Mouse (Mus musculus) MEL (cell line): ENCODE data around the gene Lin37. TPM values are rescaled to one million over a fixed set of nuclear protein-coding genes. Genes with fewer than 3 reads are reported as not detected.

Experiments
- DNase-seq: peaks from one replicate; pipeline ENCODE4 v3.0.0; 2011; ENCODE audit warnings: low read depth, low spot score
- H3K27ac ChIP-seq: 2 replicates; pipeline ENCODE4 v1.5.1; 2012; ENCODE audit warnings: low read depth, mild to moderate bottlenecking, control low read depth, low read length, moderate library complexity; ENCODE audit not compliant: control insufficient read depth
- H3K27me3 ChIP-seq, 2 experiments: fragments of 150-350 bp in 1 of 2; sonication (generic) in 1 of 2; 2 replicates each; pipeline ENCODE4 v1.6.1; 2012; ENCODE audit warnings: low read length in 2 of 2, mild to moderate bottlenecking in 2 of 2, improper control_type of control experiment in 1 of 2, moderate library complexity in 1 of 2; ENCODE audit not compliant: insufficient read depth in 2 of 2, control insufficient read depth in 1 of 2
- H3K36me3 ChIP-seq, 2 experiments: 2 replicates each; pipeline ENCODE4 v1.6.1; 2012 to 2014; ENCODE audit warnings: low read length in 2 of 2, improper control_type of control experiment in 1 of 2, inconsistent platforms in 1 of 2, mild to moderate bottlenecking in 1 of 2; ENCODE audit not compliant: insufficient read depth in 2 of 2, control insufficient read depth in 1 of 2
- H3K4me1 ChIP-seq, 2 experiments: fragments of 150-350 bp in 1 of 2; sonication (generic) in 1 of 2; 2 replicates each; pipeline ENCODE4 v1.6.1; 2012; ENCODE audit warnings: low read length in 2 of 2, improper control_type of control experiment in 1 of 2, mild to moderate bottlenecking in 1 of 2; ENCODE audit not compliant: insufficient read depth in 2 of 2, control insufficient read depth in 1 of 2
- H3K4me3 ChIP-seq, 2 experiments: fragments of 150-350 bp in 1 of 2; sonication (generic) in 1 of 2; 2 replicates each; pipeline ENCODE4 v1.5.1; 2012; ENCODE audit warnings: low read depth in 2 of 2, low read length in 2 of 2, mild to moderate bottlenecking in 2 of 2, moderate library complexity in 2 of 2, control low read depth in 1 of 2, improper control_type of control experiment in 1 of 2; ENCODE audit not compliant: control insufficient read depth in 1 of 2, insufficient read depth in 1 of 2
- H3K79me2 ChIP-seq: 2 replicates; pipeline ENCODE4 v1.6.1; 2012; ENCODE audit warnings: mild to moderate bottlenecking, low read length, moderate library complexity; ENCODE audit not compliant: control insufficient read depth, poor library complexity, insufficient read depth
- H3K9ac ChIP-seq: 2 replicates; pipeline ENCODE4 v1.6.1; 2012; ENCODE audit warnings: low read depth, mild to moderate bottlenecking, control low read depth, low read length, moderate library complexity; ENCODE audit not compliant: control insufficient read depth, poor library complexity, severe bottlenecking
- H3K9me3 ChIP-seq: fragments of 150-350 bp; sonication (generic); replicated peaks from 2 replicates; pipeline ENCODE4 v1.6.1; 2012; ENCODE audit warnings: mild to moderate bottlenecking, low read length, improper control_type of control experiment, moderate library complexity; ENCODE audit not compliant: insufficient read depth
- BHLHE40 ChIP-seq: IDR thresholded peaks from 2 replicates; pipeline ENCODE4 v1.6.1; 2012; ENCODE audit warnings: low read depth, mild to moderate bottlenecking, inconsistent platforms, low read length, improper control_type of control experiment, borderline replicate concordance
- CHD1 ChIP-seq: IDR thresholded peaks from 2 replicates; pipeline ENCODE4 v1.6.1; 2012; ENCODE audit warnings: low read depth, mild to moderate bottlenecking, inconsistent platforms, low read length, improper control_type of control experiment
- CHD2 ChIP-seq: IDR thresholded peaks from 2 replicates; pipeline ENCODE4 v1.6.1; 2011; ENCODE audit warnings: low read length, improper control_type of control experiment
- CTCF ChIP-seq, 3 experiments: IDR thresholded peaks in 2 of 3; conservative IDR thresholded peaks in 1 of 3; 2 replicates each; pipeline ENCODE4 v1.5.1; 2011 to 2012; ENCODE audit warnings: low read length in 3 of 3, low read depth in 2 of 3, mild to moderate bottlenecking in 2 of 3, improper control_type of control experiment in 1 of 3, inconsistent platforms in 1 of 3, mixed read lengths in 1 of 3, moderate library complexity in 1 of 3; ENCODE audit not compliant: control insufficient read depth in 1 of 3, insufficient read depth in 1 of 3, poor library complexity in 1 of 3, severe bottlenecking in 1 of 3
- E2F4 ChIP-seq: IDR thresholded peaks from 2 replicates; pipeline ENCODE4 v1.6.1; 2011; ENCODE audit warnings: low read depth, low read length, improper control_type of control experiment, borderline replicate concordance
- ELF1 ChIP-seq: IDR thresholded peaks from 2 replicates; pipeline ENCODE4 v1.6.1; 2014; ENCODE audit warnings: low read depth, mild to moderate bottlenecking, inconsistent platforms, low read length, improper control_type of control experiment, moderate library complexity
- ETS1 ChIP-seq: IDR thresholded peaks from 2 replicates; pipeline ENCODE4 v1.6.1; 2012; ENCODE audit warnings: low read depth, mild to moderate bottlenecking, inconsistent platforms, low read length, improper control_type of control experiment, moderate library complexity
- GABPA ChIP-seq: IDR thresholded peaks from 2 replicates; pipeline ENCODE4 v1.6.1; 2012; ENCODE audit warnings: low read depth, mild to moderate bottlenecking, inconsistent platforms, low read length, improper control_type of control experiment, moderate library complexity
- GATA1 ChIP-seq: IDR thresholded peaks from 2 replicates; pipeline ENCODE4 v1.6.1; 2011; ENCODE audit warnings: low read depth, low read length, improper control_type of control experiment
- KAT2A ChIP-seq: conservative IDR thresholded peaks from 2 replicates; pipeline ENCODE4 v1.6.1; 2012; ENCODE audit warnings: low read depth, low read length, improper control_type of control experiment, inconsistent platforms
- MAFK ChIP-seq: IDR thresholded peaks from 2 replicates; pipeline ENCODE4 v1.6.1; 2011; ENCODE audit warnings: low read depth, mild to moderate bottlenecking, low read length, improper control_type of control experiment, borderline replicate concordance
- MEF2A ChIP-seq: IDR thresholded peaks from 2 replicates; pipeline ENCODE4 v1.6.1; 2014; ENCODE audit warnings: low read depth, mild to moderate bottlenecking, inconsistent platforms, low read length, improper control_type of control experiment; ENCODE audit not compliant: poor library complexity, insufficient replicate concordance, severe bottlenecking; ENCODE audit errors: extremely low read depth
- MYC ChIP-seq: IDR thresholded peaks from 2 replicates; pipeline ENCODE4 v1.6.1; 2011; ENCODE audit warnings: low read depth, mild to moderate bottlenecking, low read length, improper control_type of control experiment, moderate library complexity
- NELFE ChIP-seq: IDR thresholded peaks from 2 replicates; pipeline ENCODE4 v1.6.1; 2011; ENCODE audit warnings: low read depth, low read length, improper control_type of control experiment
- POLR2A ChIP-seq, 2 experiments: IDR thresholded peaks; 2 replicates each; pipeline ENCODE4 v1.6.1; 2011 to 2012; ENCODE audit warnings: low read length in 2 of 2, mild to moderate bottlenecking in 2 of 2, control low read depth in 1 of 2, improper control_type of control experiment in 1 of 2, low read depth in 1 of 2, moderate library complexity in 1 of 2; ENCODE audit not compliant: control insufficient read depth in 1 of 2, insufficient read depth in 1 of 2, poor library complexity in 1 of 2
- POLR2AphosphoS2 ChIP-seq: IDR thresholded peaks from 2 replicates; pipeline ENCODE4 v1.6.1; 2011; ENCODE audit warnings: low read length, improper control_type of control experiment
- POLR2AphosphoS5 ChIP-seq: IDR thresholded peaks from 2 replicates; pipeline ENCODE4 v1.6.1; 2012; ENCODE audit warnings: low read depth, borderline replicate concordance, mild to moderate bottlenecking, inconsistent platforms, low read length, moderate library complexity, mixed read lengths
- SIN3A ChIP-seq: IDR thresholded peaks from 2 replicates; pipeline ENCODE4 v1.6.1; 2012; ENCODE audit warnings: low read length, improper control_type of control experiment, inconsistent platforms
- SMC3 ChIP-seq: IDR thresholded peaks from 2 replicates; pipeline ENCODE4 v1.6.1; 2011; ENCODE audit warnings: low read depth, low read length, improper control_type of control experiment
- TAL1 ChIP-seq: IDR thresholded peaks from 2 replicates; pipeline ENCODE4 v1.6.1; 2012; ENCODE audit warnings: mild to moderate bottlenecking, inconsistent platforms, low read length, moderate library complexity, mixed read lengths
- TCF12 ChIP-seq: IDR thresholded peaks from 2 replicates; pipeline ENCODE4 v1.6.1; 2014; ENCODE audit warnings: low read depth, mild to moderate bottlenecking, inconsistent platforms, low read length, improper control_type of control experiment, moderate library complexity
- UBTF ChIP-seq: IDR thresholded peaks from 2 replicates; pipeline ENCODE4 v1.6.1; 2012; ENCODE audit warnings: low read depth, mild to moderate bottlenecking, inconsistent platforms, low read length, improper control_type of control experiment, moderate library complexity, borderline replicate concordance; ENCODE audit not compliant: insufficient read depth
- USF1 ChIP-seq: IDR thresholded peaks from 2 replicates; pipeline ENCODE4 v1.6.1; 2014; ENCODE audit warnings: low read depth, mild to moderate bottlenecking, inconsistent platforms, low read length, improper control_type of control experiment, moderate library complexity
- USF2 ChIP-seq, 2 experiments: IDR thresholded peaks; 2 replicates each; pipeline ENCODE4 v1.6.1; 2011 to 2012; ENCODE audit warnings: improper control_type of control experiment in 2 of 2, low read length in 2 of 2, borderline replicate concordance in 1 of 2, inconsistent platforms in 1 of 2, low read depth in 1 of 2, mild to moderate bottlenecking in 1 of 2; ENCODE audit not compliant: insufficient read depth in 1 of 2
- ZC3H11A ChIP-seq: IDR thresholded peaks from 2 replicates; pipeline ENCODE4 v1.6.1; 2012; ENCODE audit warnings: low read depth, mild to moderate bottlenecking, inconsistent platforms, low read length, improper control_type of control experiment
- ZMIZ1 ChIP-seq: IDR thresholded peaks from 2 replicates; pipeline ENCODE4 v1.6.1; 2012; ENCODE audit warnings: low read depth, mild to moderate bottlenecking, inconsistent platforms, low read length, improper control_type of control experiment, moderate library complexity
- ZNF384 ChIP-seq: IDR thresholded peaks from 2 replicates; pipeline ENCODE4 v1.6.1; 2012; ENCODE audit warnings: low read depth, mild to moderate bottlenecking, inconsistent platforms, low read length, improper control_type of control experiment
- polyA plus RNA-seq, 2 experiments: library from polyadenylated mRNA; stranded (reverse) in 1 of 2; unstranded in 1 of 2; fragments of >175 nt in 1 of 2; fragments of >200 nt in 1 of 2; gene quantifications; 2 replicates each; pipeline versions ENCODE4 v1.2.1 to v1.2.4; 2012; ENCODE audit warnings: low replicate concordance in 2 of 2, low read depth in 1 of 2; ENCODE audit not compliant: insufficient read length in 2 of 2, insufficient read depth in 1 of 2, missing spikeins in 1 of 2
- total RNA-seq: library from RNA; depleted of rRNA; stranded (reverse); fragments of 300-350 nt; gene quantifications from 2 replicates; pipeline ENCODE4 v1.2.3, GENCODE M21; 2012

The Lin37 gene
- total and polyA plus RNA-seq, 3 experiments = 10.9 to 49.8 TPM; not detected in 1

DNA sequence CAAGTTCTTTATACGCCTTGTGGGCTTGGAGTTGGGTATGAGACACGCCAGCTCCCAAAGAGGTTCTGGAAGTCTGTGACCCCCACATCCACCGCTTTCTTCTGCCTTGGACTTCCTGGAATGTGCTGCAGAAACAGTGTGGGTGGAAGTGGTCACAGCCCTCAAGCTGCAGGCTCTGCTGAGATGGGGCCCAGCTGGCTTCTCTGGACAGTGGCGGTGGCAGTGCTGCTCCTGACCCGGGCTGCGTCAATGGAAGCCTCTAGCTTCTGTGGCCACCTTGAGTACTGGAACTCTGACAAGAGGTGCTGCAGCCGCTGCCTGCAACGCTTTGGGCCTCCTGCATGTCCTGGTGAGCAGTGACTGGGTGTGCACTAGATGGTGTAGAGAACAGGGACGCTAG lies 6.4 kb upstream of the Lin37 start:
- Histone ChIP-seq H3K27ac (no peak overlapping the region), H3K9ac (no peak overlapping the region), H3K9me3 (no peaks in the 10 kb centered on the region), H3K79me2 (peaks cover 6% of the 10 kb centered on the region), H3K36me3 (peaks cover 0 to 4% of the 10 kb centered on the region in 2 experiments; a peak in 2 of 4 replicates), H3K27me3 (no peaks in the 10 kb centered on the region), H3K4me1 (peaks cover 2 to 8% of the 10 kb centered on the region in 2 experiments; a peak in 1 of 4 replicates), H3K4me3 (no peak overlapping the region)
- no peak for TF ChIP-seq POLR2AphosphoS2
- no peak for TF ChIP-seq MYC
- no peak for TF ChIP-seq MAFK
- no peak for TF ChIP-seq E2F4
- no peak for TF ChIP-seq USF1
- no peak for TF ChIP-seq MEF2A
- no peak for TF ChIP-seq KAT2A
- TF ChIP-seq NELFE = no peak
- no peak for TF ChIP-seq BHLHE40
- no peak for TF ChIP-seq CTCF (IDR thresholded peaks at IDR 0.05 in 2 of 3, conservative IDR thresholded peaks at IDR 0.05 in 1 of 3; ENCODE audit: control insufficient read depth in 1 of 3, insufficient read depth in 1 of 3, low read depth in 2 of 3, low read length in 3 of 3, poor library complexity in 1 of 3, severe bottlenecking in 1 of 3)
- no peak for TF ChIP-seq ZNF384
- no peak for TF ChIP-seq USF2 (IDR thresholded peaks at IDR 0.05; ENCODE audit: borderline replicate concordance in 1 of 2, insufficient read depth in 1 of 2, low read depth in 1 of 2, low read length in 2 of 2)
- TF ChIP-seq CHD1 = no peak
- no peak for TF ChIP-seq ETS1
- no peak for TF ChIP-seq CHD2
- TF ChIP-seq TCF12 = no peak
- TF ChIP-seq SMC3 = no peak
- TF ChIP-seq POLR2AphosphoS5 = no peak
- TF ChIP-seq TAL1 = no peak
- no peak for TF ChIP-seq ELF1
- no peak for DNase-seq

DNA sequence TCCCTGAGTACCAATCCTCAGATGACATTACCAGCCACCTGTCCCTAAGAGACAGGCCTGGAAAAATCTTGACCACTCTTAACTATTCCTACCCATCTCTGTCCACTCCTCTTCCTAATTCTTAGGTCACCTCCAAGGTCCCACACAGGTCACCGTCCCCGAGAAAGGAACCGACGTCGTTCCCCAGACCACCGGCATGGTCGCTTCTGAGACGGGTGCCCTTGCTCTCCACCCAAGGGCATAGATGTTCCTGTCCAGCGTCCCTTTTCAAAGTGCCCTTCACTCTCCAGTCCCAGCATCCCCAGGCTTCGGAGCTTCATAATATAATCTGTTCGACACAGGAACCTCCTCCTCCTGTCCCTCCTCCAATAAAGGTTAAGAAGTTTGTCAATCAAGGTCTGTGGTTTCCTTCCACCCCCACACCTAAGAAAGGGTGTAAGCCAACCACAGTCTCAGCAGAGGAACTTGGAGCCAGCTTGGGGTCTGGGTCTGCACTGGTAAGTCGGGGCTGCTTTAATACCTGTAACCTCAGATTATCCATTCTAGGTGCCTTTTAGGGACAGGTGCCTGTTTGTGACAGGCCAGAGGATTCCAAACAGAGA lies 5.4 kb upstream of the Lin37 start, which contains the start of gene Igflr1:
Gene Igflr1, plus strand, starts transcription at position 458 of the 602 bp plus-strand sequence.
- peaks cover 2 to 10% of the 10 kb centered on the region in 2 experiments; a peak in 2 of 4 replicates for H3K4me1 ChIP-seq
- H3K27me3 ChIP-seq = no peaks in the 10 kb centered on the region
- TF ChIP-seq GATA1 (no peak), CHD2 (no peak), SIN3A (no peak), USF1 (no peak), ELF1 (no peak), GABPA (no peak), MAFK (no peak), ZMIZ1 (no peak), MYC (no peak), CTCF (IDR thresholded peaks at IDR 0.05 in 2 of 3, conservative IDR thresholded peaks at IDR 0.05 in 1 of 3; ENCODE audit: control insufficient read depth in 1 of 3, insufficient read depth in 1 of 3, low read depth in 2 of 3, low read length in 3 of 3, poor library complexity in 1 of 3, severe bottlenecking in 1 of 3) (no peak), USF2 (IDR thresholded peaks at IDR 0.05; ENCODE audit: borderline replicate concordance in 1 of 2, insufficient read depth in 1 of 2, low read depth in 1 of 2, low read length in 2 of 2) (no peak), POLR2A (IDR thresholded peaks at IDR 0.05; ENCODE audit: control insufficient read depth in 1 of 2, insufficient read depth in 1 of 2, low read depth in 1 of 2, low read length in 2 of 2, poor library complexity in 1 of 2) (no peak), SMC3 (no peak), UBTF (no peak), ETS1 (no peak), ZC3H11A (no peak)
- TF ChIP-seq, all 39 proteins: peak for 0
- no peak within 1 kb of the TSS for H3K9ac ChIP-seq
- H3K4me3 ChIP-seq = no peak within 1 kb of the TSS
- no peaks in the 10 kb centered on the region for H3K9me3 ChIP-seq
- H3K79me2 ChIP-seq = peaks cover 6% of the 10 kb centered on the region
- H3K36me3 ChIP-seq = peaks cover 0 to 4% of the 10 kb centered on the region in 2 experiments; a peak in 1 of 4 replicates
- H3K27ac ChIP-seq = no peak within 1 kb of the TSS
- DNase-seq = no peak
